Mouse (Mus musculus): ENCODE data around the gene Hoxb7. TPM values are rescaled to one million over a fixed set of nuclear protein-coding genes. Genes with fewer than 3 reads are reported as not detected.

The Hoxb7 gene
- polyA plus RNA-seq (2015; fragmentation: Nextera tagmentation; extraction: Ambion mirVana) = 0.18 and 0.25 TPM in 2 replicates

GRCm38 (mm10) chr11:96285771-96286738, at the start of gene Hoxb7:
Gene Hoxb7 (plus strand): TSS chr11:96286623.
- H3K36me3 ChIP-seq (ENCODE audit: control insufficient read depth, insufficient read depth) = no peaks in the 10 kb centered on the region
- no peaks in the 10 kb centered on the region for H3K9me3 ChIP-seq (replicated peaks; ENCODE audit: control insufficient read depth, low read length)
- no peak within 1 kb of the TSS for H3K9ac ChIP-seq (ENCODE audit: low read depth, low read length)
- no peaks in the 10 kb centered on the region for H3K4me1 ChIP-seq (ENCODE audit: control insufficient read depth, low read depth, low read length)
- ATAC-seq (ENCODE audit: low read depth) = no peak
- under 1% methylated on average over 43 of the region's 43 CpGs for WGBS (ENCODE audit: insufficient replicate concordance)
- peak within 1 kb of the TSS; percentile 24; the same call in 1 of the 2 replicates for H3K4me3 ChIP-seq (ENCODE audit: low read depth, low read length)
- no peak within 1 kb of the TSS for H3K27ac ChIP-seq (ENCODE audit: low read length)
- H3K4me2 ChIP-seq (ENCODE audit: low read depth, low read length) = peak within 1 kb of the TSS; percentile 32
- peaks cover 99% of the 10 kb centered on the region for H3K27me3 ChIP-seq (ENCODE audit: control insufficient read depth, insufficient read depth, low read depth, low read length)

- no peaks in the 10 kb centered on the region for H3K4me1 ChIP-seq (ENCODE audit: control insufficient read depth, low read depth, low read length)
- H3K27ac ChIP-seq (ENCODE audit: low read length) = no peak overlapping the region
- no peaks in the 10 kb centered on the region for H3K9me3 ChIP-seq (replicated peaks; ENCODE audit: control insufficient read depth, low read length)
- no peaks in the 10 kb centered on the region for H3K36me3 ChIP-seq (ENCODE audit: control insufficient read depth, insufficient read depth)
- no peak overlapping the region for H3K4me3 ChIP-seq (ENCODE audit: low read depth, low read length)
- H3K9ac ChIP-seq (ENCODE audit: low read depth, low read length) = no peak overlapping the region
- H3K4me2 ChIP-seq (ENCODE audit: low read depth, low read length) = no peak overlapping the region
- no peak for ATAC-seq (ENCODE audit: low read depth)
- H3K27me3 ChIP-seq (ENCODE audit: control insufficient read depth, insufficient read depth, low read depth, low read length) = peaks cover 12% of the 10 kb centered on the region
- WGBS (ENCODE audit: insufficient replicate concordance) = 2% methylated on average over 7 of the region's 7 CpGs
Observed at GRCm38 (mm10) chr11:96240211-96240610, 46.2 kb upstream of the Hoxb7 start.

- Histone ChIP-seq H3K36me3 (ENCODE audit: control insufficient read depth, insufficient read depth) (no peaks in the 10 kb centered on the region), H3K4me1 (ENCODE audit: control insufficient read depth, low read depth, low read length) (no peaks in the 10 kb centered on the region), H3K4me3 (ENCODE audit: low read depth, low read length) (no peak overlapping the region), H3K9me3 (replicated peaks; ENCODE audit: control insufficient read depth, low read length) (no peaks in the 10 kb centered on the region), H3K27me3 (ENCODE audit: control insufficient read depth, insufficient read depth, low read depth, low read length) (peaks cover 63% of the 10 kb centered on the region), H3K4me2 (ENCODE audit: low read depth, low read length) (no peak overlapping the region), H3K27ac (ENCODE audit: low read length) (no peak overlapping the region), H3K9ac (ENCODE audit: low read depth, low read length) (no peak overlapping the region)
- whole genome bisulfite sequencing (ENCODE audit: insufficient replicate concordance) = under 1% methylated on average over 14 of the region's 14 CpGs
- no peak for ATAC-seq (ENCODE audit: low read depth)
Observed at GRCm38 (mm10) chr11:96250901-96251300, 35.5 kb upstream of the Hoxb7 start.

- no peak overlapping the region for H3K9ac ChIP-seq (ENCODE audit: low read depth, low read length)
- H3K27me3 ChIP-seq (ENCODE audit: control insufficient read depth, insufficient read depth, low read depth, low read length) = peaks cover 68% of the 10 kb centered on the region
- H3K9me3 ChIP-seq (replicated peaks; ENCODE audit: control insufficient read depth, low read length) = no peaks in the 10 kb centered on the region
- H3K4me3 ChIP-seq (ENCODE audit: low read depth, low read length) = no peak overlapping the region
- H3K4me1 ChIP-seq (ENCODE audit: control insufficient read depth, low read depth, low read length) = no peaks in the 10 kb centered on the region
- H3K4me2 ChIP-seq (ENCODE audit: low read depth, low read length) = no peak overlapping the region
- 1% methylated on average over 46 of the region's 46 CpGs for WGBS (ENCODE audit: insufficient replicate concordance)
- ATAC-seq (ENCODE audit: low read depth) = no peak
- no peaks in the 10 kb centered on the region for H3K36me3 ChIP-seq (ENCODE audit: control insufficient read depth, insufficient read depth)
- H3K27ac ChIP-seq (ENCODE audit: low read length) = no peak overlapping the region
Observed at GRCm38 (mm10) chr11:96251480-96252031, 34.9 kb upstream of the Hoxb7 start.

- no peak for ATAC-seq (ENCODE audit: low read depth)
- Histone ChIP-seq H3K9ac (ENCODE audit: low read depth, low read length) (no peak overlapping the region), H3K4me1 (ENCODE audit: control insufficient read depth, low read depth, low read length) (no peaks in the 10 kb centered on the region), H3K36me3 (ENCODE audit: control insufficient read depth, insufficient read depth) (no peaks in the 10 kb centered on the region), H3K27me3 (ENCODE audit: control insufficient read depth, insufficient read depth, low read depth, low read length) (peaks cover 77% of the 10 kb centered on the region), H3K9me3 (replicated peaks; ENCODE audit: control insufficient read depth, low read length) (no peaks in the 10 kb centered on the region), H3K4me3 (ENCODE audit: low read depth, low read length) (no peak overlapping the region), H3K27ac (ENCODE audit: low read length) (no peak overlapping the region), H3K4me2 (ENCODE audit: low read depth, low read length) (no peak overlapping the region)
- WGBS (ENCODE audit: insufficient replicate concordance) = 10% methylated on average over 12 of the region's 12 CpGs
Observed at GRCm38 (mm10) chr11:96252541-96253120, 33.8 kb upstream of the Hoxb7 start.

- Histone ChIP-seq H3K4me3 (ENCODE audit: low read depth, low read length) (no peak overlapping the region), H3K4me2 (ENCODE audit: low read depth, low read length) (no peak overlapping the region), H3K36me3 (ENCODE audit: control insufficient read depth, insufficient read depth) (no peaks in the 10 kb centered on the region), H3K27me3 (ENCODE audit: control insufficient read depth, insufficient read depth, low read depth, low read length) (peaks cover 93% of the 10 kb centered on the region), H3K27ac (ENCODE audit: low read length) (no peak overlapping the region), H3K4me1 (ENCODE audit: control insufficient read depth, low read depth, low read length) (no peaks in the 10 kb centered on the region), H3K9me3 (replicated peaks; ENCODE audit: control insufficient read depth, low read length) (no peaks in the 10 kb centered on the region), H3K9ac (ENCODE audit: low read depth, low read length) (no peak overlapping the region)
- no peak for ATAC-seq (ENCODE audit: low read depth)
- WGBS (ENCODE audit: insufficient replicate concordance) = 5% methylated on average over 11 of the region's 11 CpGs
Observed at GRCm38 (mm10) chr11:96254221-96254620, 32.2 kb upstream of the Hoxb7 start.

GRCm38 (mm10) chr11:96255111-96255995, 31.1 kb upstream of the Hoxb7 start:
- H3K4me3 ChIP-seq (ENCODE audit: low read depth, low read length) = no peak overlapping the region
- no peak overlapping the region for H3K27ac ChIP-seq (ENCODE audit: low read length)
- no peaks in the 10 kb centered on the region for H3K36me3 ChIP-seq (ENCODE audit: control insufficient read depth, insufficient read depth)
- H3K9me3 ChIP-seq (replicated peaks; ENCODE audit: control insufficient read depth, low read length) = no peaks in the 10 kb centered on the region
- no peaks in the 10 kb centered on the region for H3K4me1 ChIP-seq (ENCODE audit: control insufficient read depth, low read depth, low read length)
- WGBS (ENCODE audit: insufficient replicate concordance) = 1% methylated on average over 39 of the region's 39 CpGs
- H3K27me3 ChIP-seq (ENCODE audit: control insufficient read depth, insufficient read depth, low read depth, low read length) = peaks cover 95% of the 10 kb centered on the region
- H3K9ac ChIP-seq (ENCODE audit: low read depth, low read length) = no peak overlapping the region
- H3K4me2 ChIP-seq (ENCODE audit: low read depth, low read length) = no peak overlapping the region
- no peak for ATAC-seq (ENCODE audit: low read depth)

- no peak overlapping the region for H3K4me3 ChIP-seq (ENCODE audit: low read depth, low read length)
- H3K4me2 ChIP-seq (ENCODE audit: low read depth, low read length) = no peak overlapping the region
- WGBS (ENCODE audit: insufficient replicate concordance) = 5% methylated on average over 14 of the region's 14 CpGs
- no peak overlapping the region for H3K9ac ChIP-seq (ENCODE audit: low read depth, low read length)
- H3K27ac ChIP-seq (ENCODE audit: low read length) = no peak overlapping the region
- no peaks in the 10 kb centered on the region for H3K4me1 ChIP-seq (ENCODE audit: control insufficient read depth, low read depth, low read length)
- H3K36me3 ChIP-seq (ENCODE audit: control insufficient read depth, insufficient read depth) = no peaks in the 10 kb centered on the region
- ATAC-seq (ENCODE audit: low read depth) = no peak
- peaks cover 95% of the 10 kb centered on the region for H3K27me3 ChIP-seq (ENCODE audit: control insufficient read depth, insufficient read depth, low read depth, low read length)
- H3K9me3 ChIP-seq (replicated peaks; ENCODE audit: control insufficient read depth, low read length) = no peaks in the 10 kb centered on the region
Observed at GRCm38 (mm10) chr11:96255996-96256445, 30.4 kb upstream of the Hoxb7 start.
